Mouse (Mus musculus): ENCODE measurements around the gene Kank1. TPM values are rescaled to one million over a fixed set of nuclear protein-coding genes. Genes with fewer than 3 reads are reported as not detected.

Kank1 gene
- polyA plus RNA-seq, 1 experiment: 6.3 TPM

DNA sequence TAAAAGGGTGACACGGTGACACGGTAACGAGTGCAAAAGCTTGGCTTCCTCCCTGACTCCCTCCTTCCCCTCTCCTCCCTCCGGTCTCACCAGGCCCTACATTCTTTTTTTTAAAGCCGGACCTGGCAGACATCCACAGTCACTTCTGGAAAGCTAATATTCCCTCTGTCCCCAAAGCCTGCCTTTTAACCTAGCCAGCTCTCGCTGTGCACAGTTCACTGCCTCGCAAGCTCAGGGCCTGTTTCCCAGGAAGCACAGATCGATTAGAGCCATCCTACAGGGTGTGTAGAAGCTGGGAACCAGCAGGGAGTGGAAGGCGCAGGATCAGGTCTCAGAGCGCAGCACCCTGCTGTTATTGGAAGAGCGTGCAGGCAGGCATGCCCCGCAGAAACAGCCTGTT, 138.2 kb downstream of the Kank1 start:
- Histone ChIP-seq H3K27me3 (ENCODE audit: control insufficient read depth, insufficient read depth, low read length) (no peaks in the 10 kb centered on the region), H3K4me1 (ENCODE audit: control insufficient read depth, insufficient read depth, insufficient read length, low read length) (peaks cover 2% of the 10 kb centered on the region; the same call in 1 of the 2 replicates), H3K4me3 (ENCODE audit: low read depth, low read length) (no peak overlapping the region), H3K36me3 (ENCODE audit: control insufficient read depth, insufficient read depth, low read length) (no peaks in the 10 kb centered on the region), H3K27ac (ENCODE audit: insufficient read depth, low read depth, low read length) (no peak overlapping the region)
- TF ChIP-seq CTCF (IDR thresholded peaks at IDR 0.05; ENCODE audit: extremely low read depth, insufficient read length, insufficient replicate concordance, low read depth, low read length) (no peak), POLR2A (IDR thresholded peaks at IDR 0.05; ENCODE audit: low read depth, low read length) (no peak)
- WGBS: 62% methylated on average over 12 of the region's 12 CpGs

DNA sequence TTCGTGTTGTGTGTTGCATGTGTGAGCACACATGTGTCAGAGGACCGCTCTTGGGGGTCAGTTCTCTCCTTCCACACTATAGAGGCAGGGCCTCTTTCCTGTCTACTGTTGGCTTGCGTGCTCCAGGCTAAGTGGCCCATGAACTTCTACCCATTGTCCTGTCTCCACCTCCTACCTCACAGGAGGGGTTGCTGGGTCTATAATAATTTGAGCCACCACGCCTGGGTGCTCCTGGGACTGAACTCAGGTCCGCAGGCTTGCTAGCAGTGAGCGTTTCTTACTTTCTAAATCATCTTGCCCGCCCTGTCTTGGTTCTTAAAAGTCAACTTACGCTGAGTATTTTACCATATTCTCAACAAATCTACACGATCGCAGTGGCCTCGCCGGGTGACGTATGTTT, 140.1 kb downstream of the Kank1 start:
- WGBS: 91% methylated on average over 13 of the region's 13 CpGs
- Histone ChIP-seq H3K27ac (ENCODE audit: insufficient read depth, low read depth, low read length) (no peak overlapping the region), H3K4me1 (ENCODE audit: control insufficient read depth, insufficient read depth, insufficient read length, low read length) (peaks cover 5% of the 10 kb centered on the region; the same call in 1 of the 2 replicates), H3K27me3 (ENCODE audit: control insufficient read depth, insufficient read depth, low read length) (no peaks in the 10 kb centered on the region), H3K4me3 (ENCODE audit: low read depth, low read length) (no peak overlapping the region), H3K36me3 (ENCODE audit: control insufficient read depth, insufficient read depth, low read length) (no peaks in the 10 kb centered on the region)
- TF ChIP-seq POLR2A (IDR thresholded peaks at IDR 0.05; ENCODE audit: low read depth, low read length) (no peak), CTCF (IDR thresholded peaks at IDR 0.05; ENCODE audit: extremely low read depth, insufficient read length, insufficient replicate concordance, low read depth, low read length) (no peak)

DNA sequence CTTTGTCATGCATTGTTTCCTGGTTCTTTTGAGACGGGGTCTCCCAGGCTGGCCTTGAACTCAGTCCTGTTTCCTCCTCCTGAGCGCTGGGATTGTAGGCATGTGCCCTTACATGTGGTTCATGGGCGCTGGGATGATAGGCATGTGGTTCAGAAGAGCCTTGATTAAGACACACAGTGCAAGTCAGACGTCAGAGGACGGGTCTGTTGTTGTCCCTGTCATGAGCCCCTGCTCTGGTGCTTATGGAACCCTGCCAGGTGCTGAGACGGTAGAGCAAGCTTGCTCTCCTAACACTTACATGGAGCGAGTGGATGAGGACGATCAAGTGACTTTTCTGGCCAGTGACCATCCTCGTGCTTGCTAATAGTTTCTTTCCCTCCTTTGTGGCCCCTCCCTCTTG, 143.9 kb downstream of the Kank1 start:
- TF ChIP-seq CTCF (IDR thresholded peaks at IDR 0.05; ENCODE audit: extremely low read depth, insufficient read length, insufficient replicate concordance, low read depth, low read length) (no peak), POLR2A (IDR thresholded peaks at IDR 0.05; ENCODE audit: low read depth, low read length) (no peak)
- no peak overlapping the region for H3K27ac ChIP-seq (ENCODE audit: insufficient read depth, low read depth, low read length)
- no peaks in the 10 kb centered on the region for H3K27me3 ChIP-seq (ENCODE audit: control insufficient read depth, insufficient read depth, low read length)
- 74% methylated on average over 9 of the region's 9 CpGs for WGBS
- peaks cover 9% of the 10 kb centered on the region; the same call in 1 of the 2 replicates for H3K4me1 ChIP-seq (ENCODE audit: control insufficient read depth, insufficient read depth, insufficient read length, low read length)
- no peak overlapping the region for H3K4me3 ChIP-seq (ENCODE audit: low read depth, low read length)
- H3K36me3 ChIP-seq (ENCODE audit: control insufficient read depth, insufficient read depth, low read length): no peaks in the 10 kb centered on the region

DNA sequence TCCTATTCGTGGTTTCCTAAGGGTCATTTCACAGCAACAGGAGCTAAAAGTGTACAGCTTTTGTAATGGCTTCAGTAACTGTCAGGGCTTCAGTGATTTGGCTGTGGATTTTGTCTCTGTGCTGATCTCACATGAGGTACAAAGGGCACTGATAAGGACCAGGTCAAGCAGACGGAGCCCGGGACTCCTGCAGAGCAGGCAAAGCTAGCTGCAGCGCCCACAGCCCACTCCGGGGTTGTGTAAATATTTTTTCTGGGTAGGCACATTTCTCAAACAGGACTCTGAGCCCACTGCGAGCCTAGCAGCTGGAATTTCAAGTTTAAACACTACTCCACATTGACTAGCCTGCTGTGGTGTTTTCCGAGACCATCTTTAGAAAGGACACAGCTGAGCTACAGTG, 145.2 kb downstream of the Kank1 start:
- no peak overlapping the region for H3K4me3 ChIP-seq (ENCODE audit: low read depth, low read length)
- WGBS: 11% methylated on average over 7 of the region's 7 CpGs
- H3K4me1 ChIP-seq (ENCODE audit: control insufficient read depth, insufficient read depth, insufficient read length, low read length): peaks cover 14% of the 10 kb centered on the region; the same call in 1 of the 2 replicates
- no peaks in the 10 kb centered on the region for H3K36me3 ChIP-seq (ENCODE audit: control insufficient read depth, insufficient read depth, low read length)
- H3K27ac ChIP-seq (ENCODE audit: insufficient read depth, low read depth, low read length): peak overlapping the region; percentile 37
- H3K27me3 ChIP-seq (ENCODE audit: control insufficient read depth, insufficient read depth, low read length): no peaks in the 10 kb centered on the region
- TF ChIP-seq CTCF (IDR thresholded peaks at IDR 0.05; ENCODE audit: extremely low read depth, insufficient read length, insufficient replicate concordance, low read depth, low read length) (no peak), POLR2A (IDR thresholded peaks at IDR 0.05; ENCODE audit: low read depth, low read length) (no peak)

DNA sequence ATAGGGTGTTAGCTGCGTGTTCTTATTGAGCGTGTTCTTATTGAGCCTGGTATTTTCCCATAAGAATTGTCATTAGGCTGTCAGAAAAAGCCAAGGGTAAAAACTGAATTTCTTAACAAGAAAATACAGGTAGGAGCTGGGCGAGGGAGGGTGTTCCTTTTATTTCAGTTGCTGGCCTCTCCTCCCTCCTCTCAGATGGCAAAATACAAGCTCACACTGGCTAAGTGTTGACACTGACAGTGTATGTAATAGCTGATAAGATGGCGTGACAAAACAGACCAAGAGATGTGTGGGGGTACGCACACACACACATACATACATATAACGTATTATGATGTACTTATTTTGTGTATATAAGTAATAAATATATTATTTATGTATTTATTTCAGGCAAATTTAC, 145.7 kb downstream of the Kank1 start:
- H3K27me3 ChIP-seq (ENCODE audit: control insufficient read depth, insufficient read depth, low read length): no peaks in the 10 kb centered on the region
- peak overlapping the region; percentile 37; the same call in 1 of the 2 replicates for H3K27ac ChIP-seq (ENCODE audit: insufficient read depth, low read depth, low read length)
- peaks cover 14% of the 10 kb centered on the region; the same call in 1 of the 2 replicates for H3K4me1 ChIP-seq (ENCODE audit: control insufficient read depth, insufficient read depth, insufficient read length, low read length)
- TF ChIP-seq POLR2A (IDR thresholded peaks at IDR 0.05; ENCODE audit: low read depth, low read length): no peak
- TF ChIP-seq CTCF (IDR thresholded peaks at IDR 0.05; ENCODE audit: extremely low read depth, insufficient read length, insufficient replicate concordance, low read depth, low read length): no peak
- WGBS: 79% methylated on average over 6 of the region's 6 CpGs
- H3K4me3 ChIP-seq (ENCODE audit: low read depth, low read length): no peak overlapping the region
- no peaks in the 10 kb centered on the region for H3K36me3 ChIP-seq (ENCODE audit: control insufficient read depth, insufficient read depth, low read length)

DNA sequence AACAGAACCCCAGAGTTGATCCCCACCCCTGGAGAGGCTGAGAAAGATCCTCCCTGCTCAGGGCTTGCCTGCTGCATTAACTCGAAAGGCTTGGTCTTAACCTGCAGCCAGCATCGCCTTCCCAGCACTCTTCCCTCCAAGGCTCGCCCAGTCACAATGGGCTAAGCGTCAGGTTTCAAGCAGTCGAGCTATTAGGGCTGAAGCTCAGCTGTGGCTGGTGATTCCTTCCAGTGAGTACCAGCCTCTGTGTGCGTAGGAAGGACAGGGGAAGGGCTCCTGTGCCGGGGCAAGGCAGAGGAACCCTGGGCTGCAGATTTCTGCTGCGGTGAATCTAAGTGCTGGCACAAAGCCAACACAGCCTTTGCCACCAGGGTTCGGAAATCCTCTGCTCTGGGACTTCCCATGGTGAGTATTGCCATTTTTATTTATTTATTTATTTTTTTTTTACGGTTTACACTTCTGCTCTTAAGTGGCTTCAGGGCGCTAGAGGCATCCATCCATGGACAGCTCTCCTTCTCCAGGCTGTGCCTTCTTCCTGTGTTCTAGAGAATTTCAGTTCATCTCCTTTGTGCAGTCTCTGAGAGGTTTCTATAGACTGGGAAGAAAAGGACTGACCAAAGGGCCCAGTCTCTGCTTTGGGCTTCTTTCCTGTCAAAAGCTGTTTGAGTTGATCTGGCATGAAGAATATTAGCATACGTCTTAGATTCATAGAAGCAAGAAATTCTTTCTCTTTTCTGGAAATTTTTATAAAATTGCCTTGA, 146.8 kb downstream of the Kank1 start:
- 53% methylated on average over 12 of the region's 12 CpGs for WGBS
- Histone ChIP-seq H3K36me3 (ENCODE audit: control insufficient read depth, insufficient read depth, low read length) (no peaks in the 10 kb centered on the region), H3K4me1 (ENCODE audit: control insufficient read depth, insufficient read depth, insufficient read length, low read length) (peaks cover 14% of the 10 kb centered on the region; the same call in 1 of the 2 replicates), H3K27ac (ENCODE audit: insufficient read depth, low read depth, low read length) (no peak overlapping the region), H3K4me3 (ENCODE audit: low read depth, low read length) (no peak overlapping the region), H3K27me3 (ENCODE audit: control insufficient read depth, insufficient read depth, low read length) (no peaks in the 10 kb centered on the region)
- no peak for TF ChIP-seq POLR2A (IDR thresholded peaks at IDR 0.05; ENCODE audit: low read depth, low read length)
- no peak for TF ChIP-seq CTCF (IDR thresholded peaks at IDR 0.05; ENCODE audit: extremely low read depth, insufficient read length, insufficient replicate concordance, low read depth, low read length)

DNA sequence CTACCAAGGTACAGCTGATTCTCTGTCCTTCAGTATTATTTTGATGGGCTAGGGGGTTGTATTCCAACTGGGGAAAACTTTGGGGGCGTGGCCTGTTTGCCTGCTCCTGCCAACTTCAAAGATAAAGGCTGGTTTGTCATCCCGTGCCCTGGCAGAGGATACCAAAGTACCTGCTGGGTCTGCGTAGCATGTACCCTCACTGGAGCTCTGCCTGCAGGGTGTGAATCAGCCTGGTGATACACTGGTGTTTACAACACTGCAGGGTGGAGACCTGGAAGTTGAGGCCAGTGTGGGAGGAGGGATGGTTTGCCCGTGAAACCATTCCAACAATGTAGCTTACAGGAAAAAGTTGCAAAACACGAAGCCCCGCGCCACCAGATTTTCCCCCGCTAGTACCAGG, 149.2 kb downstream of the Kank1 start:
- H3K27me3 ChIP-seq (ENCODE audit: control insufficient read depth, insufficient read depth, low read length): no peaks in the 10 kb centered on the region
- H3K4me1 ChIP-seq (ENCODE audit: control insufficient read depth, insufficient read depth, insufficient read length, low read length): peaks cover 12% of the 10 kb centered on the region; the same call in 1 of the 2 replicates
- 36% methylated on average over 8 of the region's 8 CpGs for WGBS
- no peak overlapping the region for H3K4me3 ChIP-seq (ENCODE audit: low read depth, low read length)
- no peak for TF ChIP-seq CTCF (IDR thresholded peaks at IDR 0.05; ENCODE audit: extremely low read depth, insufficient read length, insufficient replicate concordance, low read depth, low read length)
- TF ChIP-seq POLR2A (IDR thresholded peaks at IDR 0.05; ENCODE audit: low read depth, low read length): no peak
- H3K27ac ChIP-seq (ENCODE audit: insufficient read depth, low read depth, low read length): no peak overlapping the region
- no peaks in the 10 kb centered on the region for H3K36me3 ChIP-seq (ENCODE audit: control insufficient read depth, insufficient read depth, low read length)
